Mouse (Mus musculus): ENCODE results near the gene Camk1g. TPM values are rescaled to one million over a fixed set of nuclear protein-coding genes. Genes with fewer than 3 reads are reported as not detected.
A peak's percentile ranks its signal among the peaks of the same experiment; 100 is the strongest.

The Camk1g gene
- polyA plus RNA-seq, 1 experiment from 2014 or later = 14.0 TPM

DNA sequence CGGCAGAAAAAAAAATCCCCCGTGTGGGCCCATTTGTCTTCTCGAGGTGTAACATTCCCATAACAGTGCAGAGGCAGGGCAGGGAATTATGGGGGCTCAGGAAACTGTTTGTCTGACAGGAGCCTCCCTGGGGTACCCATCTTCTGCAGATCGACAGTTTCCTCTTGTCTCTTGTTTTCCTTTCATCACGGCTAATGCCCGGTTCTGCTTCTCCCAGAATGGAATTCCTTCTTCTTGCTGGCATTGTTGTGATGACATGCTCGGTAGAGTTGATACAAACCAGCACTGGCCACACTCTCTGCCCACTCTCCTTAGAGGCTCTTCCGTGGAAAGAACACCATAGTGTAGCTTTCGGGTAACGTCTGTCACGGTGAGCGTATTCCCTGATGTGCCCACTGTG is 19.9 kb upstream of the Camk1g start:
- H3K9ac ChIP-seq = no peak overlapping the region
- no peaks in the 10 kb centered on the region for H3K36me3 ChIP-seq
- 48% methylated on average over 12 of the region's 12 CpGs for WGBS
- no peak overlapping the region for H3K4me2 ChIP-seq
- no peak for ATAC-seq (replicated peaks; ENCODE audit: low FRiP score)
- H3K9me3 ChIP-seq (replicated peaks) = no peaks in the 10 kb centered on the region
- H3K27ac ChIP-seq = no peak overlapping the region
- H3K27me3 ChIP-seq = 0 out of 2 replicates have a peak, but pooled peaks cover 3% of the 10 kb centered on the region
- H3K4me3 ChIP-seq (replicated peaks) = no peak overlapping the region
- peaks cover 21% of the 10 kb centered on the region for H3K4me1 ChIP-seq

DNA sequence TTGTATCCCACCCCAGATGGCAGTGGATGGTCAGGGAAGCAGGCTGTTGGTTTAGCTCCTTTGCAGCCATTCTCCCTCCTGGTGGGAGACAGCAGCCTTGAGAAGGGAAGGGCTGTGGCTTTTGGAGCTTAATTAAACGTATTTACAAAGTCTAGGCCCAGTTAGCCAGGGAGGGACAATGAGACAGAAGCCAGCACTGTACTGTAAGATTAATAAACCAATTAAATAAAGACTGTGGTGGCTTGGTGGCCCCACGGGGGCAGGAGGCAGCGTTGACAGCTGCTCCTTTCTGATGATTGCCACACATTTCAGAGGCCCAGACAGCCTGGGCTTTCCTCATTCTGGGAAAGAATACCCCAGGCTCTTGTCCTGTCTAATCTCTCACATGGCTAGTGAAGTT is 19.4 kb upstream of the Camk1g start:
- H3K27me3 ChIP-seq = 0 out of 2 replicates have a peak, but pooled peaks cover 3% of the 10 kb centered on the region
- H3K4me1 ChIP-seq = peaks cover 21% of the 10 kb centered on the region
- H3K4me3 ChIP-seq (replicated peaks) = no peak overlapping the region
- 26% methylated on average over 3 of the region's 3 CpGs for WGBS
- H3K27ac ChIP-seq = no peak overlapping the region
- no peaks in the 10 kb centered on the region for H3K9me3 ChIP-seq (replicated peaks)
- no peak for ATAC-seq (replicated peaks; ENCODE audit: low FRiP score)
- no peaks in the 10 kb centered on the region for H3K36me3 ChIP-seq
- no peak overlapping the region for H3K4me2 ChIP-seq
- H3K9ac ChIP-seq = no peak overlapping the region

DNA sequence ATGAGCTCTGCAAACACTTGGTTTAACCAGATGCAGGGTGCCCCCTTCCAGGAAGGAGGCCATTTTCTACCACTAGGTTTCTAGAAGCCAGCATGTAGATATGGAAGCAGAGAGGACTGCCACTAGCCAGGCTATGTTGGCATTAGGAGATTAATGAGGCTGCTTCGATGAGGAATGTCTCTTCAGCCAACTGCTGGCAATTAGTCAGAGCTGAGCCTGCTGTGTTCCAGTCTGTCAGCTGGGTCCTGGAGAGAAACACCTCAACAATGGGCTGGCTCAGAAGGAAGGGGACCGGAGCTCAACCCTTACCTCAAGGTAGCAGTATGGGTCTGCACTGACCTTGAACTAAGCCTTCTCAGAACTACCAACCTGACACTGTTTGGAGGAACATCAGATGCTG is 17.1 kb upstream of the Camk1g start:
- no peak for ATAC-seq (replicated peaks; ENCODE audit: low FRiP score)
- Histone ChIP-seq H3K4me3 (replicated peaks) (no peak overlapping the region), H3K9ac (no peak overlapping the region), H3K9me3 (replicated peaks) (no peaks in the 10 kb centered on the region), H3K27ac (no peak overlapping the region), H3K4me2 (no peak overlapping the region), H3K4me1 (peaks cover 32% of the 10 kb centered on the region), H3K36me3 (no peaks in the 10 kb centered on the region), H3K27me3 (0 out of 2 replicates have a peak, but pooled peaks cover 3% of the 10 kb centered on the region)
- WGBS = 53% methylated on average over 2 of the region's 2 CpGs

DNA sequence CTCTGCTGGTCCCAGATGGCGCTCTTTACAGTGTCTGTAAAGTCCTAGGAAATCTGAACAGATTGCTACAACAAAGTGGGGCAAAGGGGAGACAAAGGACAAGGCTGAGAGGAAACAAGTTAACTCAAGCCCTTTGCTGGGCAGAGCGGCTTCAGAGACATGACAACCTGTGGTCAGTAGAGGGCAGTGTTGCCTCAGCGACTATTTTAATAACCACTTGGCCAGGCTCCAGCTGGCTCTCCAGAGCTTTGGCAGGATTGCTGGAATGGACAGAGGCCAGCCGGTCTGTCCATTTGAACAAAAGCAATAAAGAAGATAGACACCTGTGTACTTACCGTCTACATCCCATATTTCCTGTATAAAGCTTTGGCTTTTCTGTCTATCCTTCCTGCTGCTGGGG is 16.0 kb upstream of the Camk1g start:
- Histone ChIP-seq H3K36me3 (no peaks in the 10 kb centered on the region), H3K4me2 (no peak overlapping the region), H3K27me3 (no peaks in the 10 kb centered on the region), H3K9ac (no peak overlapping the region), H3K4me3 (replicated peaks) (no peak overlapping the region), H3K9me3 (replicated peaks) (no peaks in the 10 kb centered on the region), H3K4me1 (peaks cover 39% of the 10 kb centered on the region), H3K27ac (no peak overlapping the region)
- 0 out of 2 replicates have a peak, but pooled peaks have one; percentile 15 for ATAC-seq (replicated peaks; ENCODE audit: low FRiP score)
- WGBS = under 1% methylated on average over 5 of the region's 5 CpGs

DNA sequence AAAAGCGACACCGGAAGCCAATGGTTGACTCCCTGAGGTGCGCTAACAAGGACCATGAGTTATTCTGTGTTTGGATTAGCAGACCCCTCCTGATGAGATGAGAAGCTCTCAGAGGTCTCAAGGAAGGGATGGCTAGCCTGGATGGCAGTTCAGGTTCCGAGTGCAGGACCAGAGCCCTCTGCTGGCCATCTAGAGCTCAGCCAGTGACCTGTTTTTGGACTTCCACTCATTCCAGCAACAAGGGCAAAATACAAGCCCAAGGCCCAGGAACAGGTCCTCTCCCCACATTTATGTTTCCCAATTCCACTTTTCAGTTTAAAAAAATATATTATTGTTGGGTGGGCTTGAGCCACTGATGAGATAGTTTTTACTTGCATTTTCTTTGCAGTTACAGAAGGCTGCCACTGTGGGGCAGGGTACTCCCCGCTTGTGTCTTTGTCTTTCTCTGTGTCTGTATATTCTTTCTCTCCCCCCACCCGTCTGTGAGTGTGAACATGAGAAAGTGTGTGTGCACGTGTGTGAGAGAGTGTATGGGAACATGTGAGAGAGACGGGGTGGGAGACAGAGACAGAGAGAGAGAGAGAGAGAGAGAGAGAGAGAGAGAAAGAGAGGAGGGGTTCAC is 12.9 kb upstream of the Camk1g start:
- H3K27ac ChIP-seq = no peak overlapping the region
- H3K27me3 ChIP-seq = no peaks in the 10 kb centered on the region
- peak overlapping the region; percentile 82 for H3K4me2 ChIP-seq
- H3K4me1 ChIP-seq = peaks cover 29% of the 10 kb centered on the region
- peak overlapping the region; percentile 46 for H3K4me3 ChIP-seq (replicated peaks)
- no peaks in the 10 kb centered on the region for H3K36me3 ChIP-seq
- WGBS = 4% methylated on average over 8 of the region's 8 CpGs
- ATAC-seq (replicated peaks; ENCODE audit: low FRiP score) = peak; percentile 69
- peak overlapping the region; percentile 35 for H3K9ac ChIP-seq
- no peaks in the 10 kb centered on the region for H3K9me3 ChIP-seq (replicated peaks)

DNA sequence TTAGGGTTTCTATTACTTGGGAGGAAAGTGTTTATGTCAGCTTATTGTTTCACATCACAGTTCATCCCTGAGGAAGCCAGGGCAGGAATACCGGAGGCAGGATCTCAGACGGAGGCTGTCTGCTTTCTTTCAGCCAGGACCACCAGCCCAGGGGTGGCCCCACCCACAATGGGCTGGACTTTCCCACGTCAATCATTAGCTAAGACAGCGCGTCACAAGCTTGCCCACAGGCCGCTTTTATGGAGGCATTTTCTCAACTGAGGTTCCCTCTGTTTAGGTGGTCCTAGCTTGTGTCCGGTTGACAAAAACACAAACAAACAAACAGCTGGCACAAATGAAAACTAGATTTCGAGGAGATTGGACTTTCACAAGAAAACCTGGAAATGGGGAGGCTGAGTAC is 12.3 kb upstream of the Camk1g start:
- peak; percentile 75 for ATAC-seq (replicated peaks; ENCODE audit: low FRiP score)
- Histone ChIP-seq H3K4me3 (replicated peaks) (peak overlapping the region; percentile 46), H3K9me3 (replicated peaks) (no peaks in the 10 kb centered on the region), H3K27ac (peak overlapping the region; percentile 29; the same call in 1 of the 2 replicates), H3K27me3 (no peaks in the 10 kb centered on the region), H3K4me1 (peaks cover 27% of the 10 kb centered on the region), H3K36me3 (no peaks in the 10 kb centered on the region), H3K9ac (peak overlapping the region; percentile 35), H3K4me2 (peak overlapping the region; percentile 82)
- 1% methylated on average over 8 of the region's 8 CpGs for WGBS

DNA sequence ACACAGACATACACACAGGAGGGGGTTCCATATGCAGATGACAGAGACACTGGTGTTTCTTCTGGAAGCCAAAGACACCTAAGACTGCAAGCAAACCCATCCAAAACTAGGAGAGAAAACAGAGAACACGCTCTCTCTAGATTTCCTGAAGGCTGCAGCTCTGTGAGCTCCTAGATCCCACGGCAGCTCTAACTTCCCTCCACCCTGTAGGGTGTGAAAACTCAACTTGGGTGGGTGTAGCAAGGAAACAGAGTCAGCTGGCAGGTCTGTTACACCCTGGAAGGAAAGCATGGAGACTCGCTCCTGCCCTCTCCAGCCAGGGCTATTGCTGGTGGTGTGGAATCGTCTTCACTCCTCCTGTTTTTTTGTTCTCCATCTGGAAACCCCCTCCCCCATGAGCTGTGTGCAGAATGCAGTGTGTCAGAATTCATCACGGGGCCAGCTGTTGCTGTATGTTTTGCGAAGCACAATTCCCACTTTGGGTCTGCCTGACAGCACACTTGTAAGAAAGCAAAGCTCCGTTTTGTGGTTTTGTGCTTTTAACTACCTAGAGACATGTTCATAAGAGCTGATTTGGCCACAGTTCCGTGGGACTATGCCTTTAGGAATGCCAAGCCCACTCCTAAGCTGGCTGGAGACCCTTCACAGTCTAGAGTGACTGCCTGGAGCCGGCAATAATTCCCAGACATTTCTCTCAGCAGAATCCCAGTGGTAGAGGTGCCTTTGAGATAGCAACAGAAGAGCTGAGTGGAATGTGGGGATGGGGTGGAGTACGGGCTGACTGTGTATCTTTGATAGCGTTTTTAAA is 11.7 kb upstream of the Camk1g start:
- 27% methylated on average over 11 of the region's 11 CpGs for WGBS
- peak overlapping the region; percentile 29; the same call in 1 of the 2 replicates for H3K27ac ChIP-seq
- peak overlapping the region; percentile 35; the same call in 1 of the 2 replicates for H3K9ac ChIP-seq
- H3K4me1 ChIP-seq = peaks cover 26% of the 10 kb centered on the region
- no peaks in the 10 kb centered on the region for H3K36me3 ChIP-seq
- H3K4me3 ChIP-seq (replicated peaks) = peak overlapping the region; percentile 46
- H3K27me3 ChIP-seq = no peaks in the 10 kb centered on the region
- H3K9me3 ChIP-seq (replicated peaks) = no peaks in the 10 kb centered on the region
- peak; percentile 30 for ATAC-seq (replicated peaks; ENCODE audit: low FRiP score)
- H3K4me2 ChIP-seq = peak overlapping the region; percentile 82

DNA sequence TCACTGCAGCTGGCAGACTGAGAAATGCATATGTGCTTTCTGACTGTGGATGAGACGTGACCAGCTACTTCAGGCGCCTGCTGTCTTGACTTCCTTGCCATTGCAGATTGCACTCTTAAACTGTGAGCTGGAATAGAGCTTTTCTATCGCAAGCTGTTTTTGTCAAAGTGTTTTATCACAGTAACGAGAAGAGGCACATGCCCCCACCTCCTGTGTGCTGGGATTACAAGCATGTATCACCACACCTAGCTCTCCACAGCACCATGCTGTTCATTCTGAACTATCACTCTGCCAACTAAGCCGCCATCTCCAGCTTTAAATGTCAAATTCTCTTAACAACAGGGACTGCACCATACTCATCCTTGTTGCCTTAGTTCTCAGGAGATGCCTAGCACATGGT is 10.8 kb upstream of the Camk1g start:
- H3K9ac ChIP-seq = no peak overlapping the region
- no peak for ATAC-seq (replicated peaks; ENCODE audit: low FRiP score)
- no peaks in the 10 kb centered on the region for H3K36me3 ChIP-seq
- H3K4me2 ChIP-seq = no peak overlapping the region
- peaks cover 18% of the 10 kb centered on the region for H3K4me1 ChIP-seq
- H3K9me3 ChIP-seq (replicated peaks) = no peaks in the 10 kb centered on the region
- no peak overlapping the region for H3K27ac ChIP-seq
- no peaks in the 10 kb centered on the region for H3K27me3 ChIP-seq
- no peak overlapping the region for H3K4me3 ChIP-seq (replicated peaks)
- 90% methylated on average over 5 of the region's 5 CpGs for WGBS

DNA sequence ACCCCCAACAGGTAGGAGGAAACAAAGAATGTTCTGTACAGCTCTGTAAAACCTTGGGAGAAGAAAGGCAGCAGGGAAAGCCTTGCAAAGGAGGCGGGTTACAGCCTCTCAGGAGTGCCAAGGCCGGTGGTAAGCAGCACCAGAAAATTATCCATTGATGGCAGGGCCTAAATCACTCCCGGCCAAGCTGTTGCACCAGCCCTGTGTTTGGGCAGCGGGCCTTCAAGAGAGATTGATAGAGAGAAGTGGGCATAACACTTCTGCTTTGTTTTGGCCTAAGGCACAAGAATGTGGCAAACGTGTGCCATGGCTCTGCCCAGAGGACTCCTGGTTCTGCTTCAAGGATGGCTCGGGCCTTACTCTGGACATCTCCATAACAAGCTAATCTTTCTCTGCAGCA is 9.5 kb upstream of the Camk1g start:
- Histone ChIP-seq H3K4me2 (no peak overlapping the region), H3K36me3 (no peaks in the 10 kb centered on the region), H3K9me3 (replicated peaks) (no peaks in the 10 kb centered on the region), H3K4me1 (peaks cover 18% of the 10 kb centered on the region), H3K27ac (no peak overlapping the region), H3K4me3 (replicated peaks) (no peak overlapping the region), H3K27me3 (no peaks in the 10 kb centered on the region), H3K9ac (no peak overlapping the region)
- no peak for ATAC-seq (replicated peaks; ENCODE audit: low FRiP score)
- 73% methylated on average over 6 of the region's 6 CpGs for whole genome bisulfite sequencing

DNA sequence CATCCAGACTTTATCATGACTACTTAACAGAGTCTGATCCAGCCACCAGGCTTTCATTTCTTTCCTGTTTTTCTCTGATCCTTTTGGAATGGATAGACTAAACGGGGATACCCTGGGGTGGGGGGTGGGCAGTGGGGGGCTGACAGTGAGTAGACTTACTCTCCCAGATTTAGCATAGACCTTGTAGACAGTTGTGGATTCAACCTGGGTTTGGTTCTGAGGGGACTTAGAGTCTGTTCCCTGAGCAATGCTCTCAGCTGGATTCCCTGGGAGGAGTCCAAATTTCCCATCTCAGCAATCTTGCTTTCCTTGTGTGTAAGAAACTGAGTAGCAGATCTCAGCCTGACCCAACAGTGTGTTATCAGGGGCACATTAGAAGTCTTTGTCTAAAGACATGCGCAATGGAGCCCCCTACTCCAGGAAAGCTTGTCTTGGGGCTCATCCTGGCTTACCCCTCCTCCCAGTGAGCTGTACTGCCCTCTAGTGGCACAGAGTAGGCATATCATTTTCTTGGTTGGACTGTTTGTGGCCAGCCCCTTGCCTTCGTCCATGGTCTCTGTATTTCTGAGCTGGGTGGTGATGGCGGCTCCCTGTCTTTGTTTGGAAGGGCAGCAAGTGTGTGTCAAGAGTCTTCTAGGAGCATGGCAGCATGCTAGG is 6.5 kb upstream of the Camk1g start:
- no peak overlapping the region for H3K9ac ChIP-seq
- no peak overlapping the region for H3K4me2 ChIP-seq
- ATAC-seq (replicated peaks; ENCODE audit: low FRiP score) = peak; percentile 55

DNA sequence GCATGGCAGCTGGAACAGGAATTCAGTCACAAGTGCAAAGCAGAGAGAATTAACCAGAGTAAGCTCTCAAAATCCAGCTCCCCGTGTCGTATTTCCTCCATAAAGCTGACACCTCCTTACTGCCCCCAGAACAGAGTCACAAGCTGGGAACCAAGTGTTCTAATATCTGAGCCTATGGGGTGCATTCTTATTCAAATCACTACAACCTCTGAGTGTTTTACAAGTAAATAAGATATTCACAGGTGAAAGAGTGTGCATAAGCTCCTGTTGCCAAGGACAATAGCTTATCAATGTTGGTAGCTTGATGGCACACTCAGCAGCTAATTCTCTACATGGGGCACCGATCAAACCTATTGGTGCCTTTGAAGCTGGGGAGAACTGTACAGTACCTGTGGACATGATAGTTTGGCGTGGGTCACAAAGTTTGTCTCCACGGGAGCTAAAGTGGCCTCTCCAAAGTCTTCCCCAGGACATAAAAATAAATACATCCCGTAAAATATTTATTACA is 3.9 kb upstream of the Camk1g start:
- no peaks in the 10 kb centered on the region for H3K27me3 ChIP-seq
- no peak overlapping the region for H3K4me3 ChIP-seq (replicated peaks)
- H3K36me3 ChIP-seq = no peaks in the 10 kb centered on the region
- no peak overlapping the region for H3K27ac ChIP-seq
- ATAC-seq (replicated peaks; ENCODE audit: low FRiP score) = no peak
- H3K4me1 ChIP-seq = peaks cover 17% of the 10 kb centered on the region
- H3K4me2 ChIP-seq = no peak overlapping the region
- H3K9ac ChIP-seq = no peak overlapping the region
- H3K9me3 ChIP-seq (replicated peaks) = no peaks in the 10 kb centered on the region
- 77% methylated on average over 6 of the region's 6 CpGs for WGBS

More for the DNA sequence above, 6.5 kb upstream of the Camk1g start:
- Histone ChIP-seq H3K9me3 (replicated peaks) (no peaks in the 10 kb centered on the region), H3K27me3 (no peaks in the 10 kb centered on the region), H3K27ac (no peak overlapping the region), H3K36me3 (no peaks in the 10 kb centered on the region), H3K4me3 (replicated peaks) (no peak overlapping the region), H3K4me1 (peaks cover under 1% of the 10 kb centered on the region; the same call in 1 of the 2 replicates)
- WGBS = 30% methylated on average over 4 of the region's 4 CpGs

DNA sequence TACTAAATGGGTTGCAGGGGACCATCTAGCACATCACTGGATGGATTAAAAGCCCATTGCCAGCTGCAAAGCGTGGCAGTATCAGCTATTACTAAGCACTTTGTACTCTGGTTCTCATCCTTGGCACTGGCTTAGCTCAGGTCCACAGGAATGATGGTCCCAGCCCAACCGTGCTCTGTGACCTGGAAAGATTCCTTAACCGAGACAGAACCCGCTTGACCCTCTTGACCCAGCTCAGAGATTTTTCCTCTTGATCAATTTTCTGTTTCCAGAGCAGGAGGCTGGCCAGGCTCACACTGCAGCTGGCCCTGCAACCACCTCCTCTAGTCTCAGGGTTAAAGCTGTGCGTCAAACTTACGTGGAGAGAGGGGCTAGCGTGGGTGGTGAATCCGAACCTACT is 1.0 kb downstream of the Camk1g start:
- WGBS = 34% methylated on average over 8 of the region's 8 CpGs
- Histone ChIP-seq H3K27ac (no peak overlapping the region), H3K27me3 (no peaks in the 10 kb centered on the region), H3K4me2 (peak overlapping the region; percentile 59), H3K4me3 (replicated peaks) (peak overlapping the region; percentile 47), H3K9ac (peak overlapping the region; percentile 35), H3K9me3 (replicated peaks) (no peaks in the 10 kb centered on the region), H3K4me1 (peaks cover 31% of the 10 kb centered on the region), H3K36me3 (no peaks in the 10 kb centered on the region)
- 0 out of 2 replicates have a peak, but pooled peaks have one; percentile 0 for ATAC-seq (replicated peaks; ENCODE audit: low FRiP score)

All from kidney, embryonic 15.5 days (tissue).